Mouse (Mus musculus): ENCODE results near the gene Hfe. TPM values are rescaled to one million over a fixed set of nuclear protein-coding genes. Genes with fewer than 3 reads are reported as not detected.
A peak's percentile ranks its signal among the peaks of the same experiment; 100 is the strongest.
"Not testable (repeated sequence)": the region's sequence is repeated elsewhere in the genome, so short reads cannot be mapped to it uniquely, and the experiment has no call there.

Hfe gene
- polyA plus RNA-seq, 1 experiment from 2014 or later: 5.2 TPM

DNA sequence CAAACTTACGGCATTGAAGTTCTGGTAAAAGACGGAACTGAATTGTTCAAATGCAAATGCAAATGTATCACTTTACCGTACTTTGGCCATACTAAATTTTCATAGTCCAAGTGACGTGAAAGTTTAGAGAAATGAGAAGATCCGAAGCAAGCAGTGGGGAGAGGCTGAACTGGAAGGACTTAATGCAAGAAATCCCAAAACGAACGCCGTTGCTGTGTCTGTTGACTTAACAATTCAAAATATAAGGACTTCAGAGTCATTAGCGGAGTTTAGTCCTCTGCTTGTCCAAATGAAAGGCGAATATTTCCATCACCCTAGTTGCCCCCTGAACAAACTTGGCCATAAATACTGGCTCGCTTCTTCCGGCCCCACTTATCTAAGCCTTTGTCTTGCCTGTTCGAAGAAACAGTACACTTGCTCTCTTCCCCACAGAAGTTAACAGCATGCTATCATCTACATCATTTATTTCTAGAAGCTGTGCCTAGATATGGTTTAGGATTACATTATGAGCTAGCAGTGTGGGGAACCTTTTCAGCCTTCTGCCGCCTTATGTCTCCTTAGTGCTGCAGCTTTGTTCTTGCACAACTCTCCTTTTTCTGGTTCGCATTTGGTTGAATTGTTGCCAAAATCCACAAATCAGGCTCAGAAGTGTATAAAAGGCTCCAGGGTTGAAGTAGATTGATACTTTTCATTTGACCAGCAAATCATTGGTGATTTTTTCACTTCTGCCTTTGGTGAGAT lies 25.4 kb downstream of the Hfe start:
- Histone ChIP-seq H3K9me3 (no peaks in the 10 kb centered on the region), H3K4me3 (peak overlapping the region; percentile 55), H3K27ac (peak overlapping the region; percentile 87), H3K27me3 (ENCODE audit: insufficient read depth, poor library complexity, severe bottlenecking) (no peaks in the 10 kb centered on the region), H3K4me1 (peaks cover 9% of the 10 kb centered on the region), H3K36me3 (no peaks in the 10 kb centered on the region)
- DNase-seq (ENCODE audit: low spot score): no peak
- 17% methylated on average over 15 of the region's 15 CpGs for WGBS

GRCm38 (mm10) chr13:23684295-23684945 lies 26.2 kb downstream of the Hfe start:
- peak overlapping the region; percentile 87 for H3K27ac ChIP-seq
- WGBS: 1% methylated on average over 19 of the region's 37 CpGs
- peak overlapping the region; percentile 55 for H3K4me3 ChIP-seq
- H3K4me1 ChIP-seq; H3K27me3 ChIP-seq (ENCODE audit: insufficient read depth, poor library complexity, severe bottlenecking); H3K36me3 ChIP-seq; H3K9me3 ChIP-seq: not testable (repeated sequence)
- peak; percentile 81 for DNase-seq (ENCODE audit: low spot score)

GRCm38 (mm10) chr13:23683755-23684281 lies 26.8 kb downstream of the Hfe start, which contains the start of the genes Hist1h2ac and Hist1h2bc:
Hist1h2ac (minus strand) TSS chr13:23683948.
Hist1h2bc (plus strand) TSS chr13:23684199.
- DNase-seq (ENCODE audit: low spot score): peak; percentile 96
- under 1% methylated on average over 25 of the region's 32 CpGs for WGBS
- peak within 1 kb of the TSS; percentile 55 for H3K4me3 ChIP-seq
- H3K27ac ChIP-seq: peak within 1 kb of the TSS; percentile 87
- peaks cover 9% of the 10 kb centered on the region for H3K4me1 ChIP-seq
- H3K27me3 ChIP-seq (ENCODE audit: insufficient read depth, poor library complexity, severe bottlenecking): no peaks in the 10 kb centered on the region
- no peaks in the 10 kb centered on the region for H3K36me3 ChIP-seq
- no peaks in the 10 kb centered on the region for H3K9me3 ChIP-seq

DNA sequence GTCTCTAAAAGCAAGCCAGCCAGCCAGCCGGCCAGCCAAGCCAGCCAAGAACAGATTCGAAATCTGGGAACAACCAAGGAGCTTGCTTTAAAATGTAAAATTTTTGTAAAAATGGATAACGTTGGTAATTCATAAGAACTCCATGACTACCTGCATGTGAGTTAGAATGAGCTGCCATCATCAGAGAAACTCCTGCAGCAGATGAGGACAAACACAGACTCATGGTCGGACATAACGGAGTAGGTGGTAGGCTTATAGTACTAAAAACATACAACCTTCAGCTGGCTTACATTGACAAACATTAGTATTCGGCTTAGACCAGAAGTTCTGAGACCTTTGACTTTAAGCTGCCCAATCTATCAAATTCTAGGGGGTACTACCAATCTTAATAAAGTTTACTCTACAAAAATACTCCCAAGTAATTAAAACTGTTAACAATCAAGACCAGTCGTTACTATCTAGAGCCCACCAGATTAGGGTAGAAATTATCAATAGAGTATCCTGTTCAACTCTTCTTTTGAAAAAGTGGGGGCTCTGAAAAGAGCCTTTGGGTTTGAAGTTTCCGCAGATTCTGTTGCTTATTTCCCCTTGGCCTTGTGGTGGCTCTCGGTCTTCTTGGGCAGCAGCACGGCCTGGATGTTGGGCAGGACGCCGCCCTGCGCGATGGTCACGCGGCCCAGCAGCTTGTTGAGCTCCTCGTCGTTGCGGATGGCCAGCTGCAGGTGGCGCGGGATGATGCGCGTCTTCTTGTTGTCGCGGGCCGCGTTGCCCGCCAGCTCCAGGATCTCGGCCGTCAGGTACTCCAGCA lies 27.5 kb downstream of the Hfe start:
- H3K27me3 ChIP-seq (ENCODE audit: insufficient read depth, poor library complexity, severe bottlenecking); H3K36me3 ChIP-seq; H3K9me3 ChIP-seq; H3K4me1 ChIP-seq; DNase-seq (ENCODE audit: low spot score): not testable (repeated sequence)
- Histone ChIP-seq H3K27ac (peak overlapping the region; percentile 82), H3K4me3 (peak overlapping the region; percentile 51)
- WGBS: 19% methylated on average over 11 of the region's 30 CpGs

- WGBS: 38% methylated on average over 1 of the region's 1 CpGs
- Histone ChIP-seq H3K27ac (peak overlapping the region; percentile 82), H3K4me1 (peaks cover 9% of the 10 kb centered on the region), H3K27me3 (ENCODE audit: insufficient read depth, poor library complexity, severe bottlenecking) (no peaks in the 10 kb centered on the region), H3K36me3 (no peaks in the 10 kb centered on the region), H3K4me3 (peak overlapping the region; percentile 51), H3K9me3 (no peaks in the 10 kb centered on the region)
- DNase-seq (ENCODE audit: low spot score): no peak
Measured at GRCm38 (mm10) chr13:23682623-23682946, 28.1 kb downstream of the Hfe start.

DNA sequence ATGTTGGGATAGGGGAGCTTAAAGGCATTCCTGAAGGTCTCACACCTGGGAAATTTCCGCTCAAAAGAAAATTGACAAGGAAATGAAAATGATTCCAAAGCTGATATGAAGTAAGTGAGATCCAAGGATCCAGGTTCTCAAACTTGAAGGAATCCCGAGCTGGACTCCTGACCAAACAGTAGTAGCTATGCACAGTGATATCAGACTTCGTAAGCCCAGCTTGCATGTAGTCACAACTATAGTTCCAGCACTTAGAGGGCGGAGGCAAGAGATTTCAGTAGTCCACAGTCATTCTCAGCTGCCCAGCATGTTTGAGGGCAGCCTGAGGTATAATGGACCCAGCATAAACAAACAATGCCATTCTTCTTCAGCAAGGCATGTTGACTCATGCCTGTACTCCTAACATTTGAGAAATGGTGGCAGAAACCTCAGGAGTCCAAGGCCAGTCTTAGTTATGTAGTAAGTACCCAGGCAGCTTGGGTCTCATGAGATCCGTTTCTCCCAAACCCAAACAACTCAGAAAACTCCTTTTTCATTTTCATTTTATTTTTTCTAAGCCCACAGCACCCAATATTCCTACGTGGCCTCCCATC lies 28.6 kb downstream of the Hfe start:
- Histone ChIP-seq H3K4me3 (no peak overlapping the region), H3K9me3 (no peaks in the 10 kb centered on the region), H3K27me3 (ENCODE audit: insufficient read depth, poor library complexity, severe bottlenecking) (no peaks in the 10 kb centered on the region), H3K27ac (no peak overlapping the region), H3K36me3 (no peaks in the 10 kb centered on the region), H3K4me1 (peaks cover 9% of the 10 kb centered on the region)
- 81% methylated on average over 6 of the region's 6 CpGs for WGBS
- no peak for DNase-seq (ENCODE audit: low spot score)

GRCm38 (mm10) chr13:23662536-23662935 lies 48.1 kb downstream of the Hfe start:
- Histone ChIP-seq H3K36me3 (no peaks in the 10 kb centered on the region), H3K27me3 (ENCODE audit: insufficient read depth, poor library complexity, severe bottlenecking) (no peaks in the 10 kb centered on the region), H3K4me3 (no peak overlapping the region), H3K27ac (no peak overlapping the region), H3K9me3 (no peaks in the 10 kb centered on the region), H3K4me1 (no peaks in the 10 kb centered on the region)
- WGBS: 57% methylated on average over 3 of the region's 3 CpGs
- DNase-seq (ENCODE audit: low spot score): no peak

DNA sequence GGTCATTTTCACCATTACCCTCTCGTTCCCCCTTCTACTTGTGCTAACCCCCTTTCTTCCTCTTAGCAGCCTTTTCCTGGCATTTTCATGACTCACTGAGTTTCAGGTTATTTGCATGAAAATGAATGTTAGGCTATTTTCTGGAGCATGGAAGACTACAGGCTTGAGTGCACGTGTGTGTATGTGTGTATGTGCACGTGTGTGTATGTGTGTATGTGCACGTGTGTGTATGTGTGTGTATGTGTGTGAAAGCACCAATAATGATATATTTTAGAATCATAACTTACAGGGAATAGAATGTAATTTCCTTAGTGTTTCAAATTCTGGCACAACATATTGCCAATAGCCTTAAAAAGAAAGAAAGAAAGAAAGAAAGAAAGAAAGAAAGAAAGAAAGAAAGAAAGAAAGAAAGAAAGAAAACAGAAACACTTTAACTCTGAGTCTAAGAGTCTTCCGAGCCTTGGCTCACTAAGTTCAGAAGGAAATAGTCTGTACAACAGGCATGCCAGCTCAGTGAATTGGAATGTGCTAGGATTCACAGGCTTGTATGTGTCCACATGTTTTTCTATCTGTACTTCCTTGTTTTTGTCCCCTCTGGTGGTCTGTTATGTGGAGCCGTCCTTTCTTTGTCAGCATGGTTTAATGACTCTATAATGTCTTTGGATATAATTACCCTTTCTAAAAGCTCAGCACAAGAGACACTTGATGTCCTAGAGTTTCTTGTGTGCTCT lies 50.9 kb downstream of the Hfe start:
- no peak for DNase-seq (ENCODE audit: low spot score)

More for the DNA sequence above, 50.9 kb downstream of the Hfe start:
- no peaks in the 10 kb centered on the region for H3K36me3 ChIP-seq
- H3K4me3 ChIP-seq: no peak overlapping the region
- H3K27me3 ChIP-seq (ENCODE audit: insufficient read depth, poor library complexity, severe bottlenecking): no peaks in the 10 kb centered on the region
- no peak overlapping the region for H3K27ac ChIP-seq
- 70% methylated on average over 6 of the region's 6 CpGs for WGBS
- H3K4me1 ChIP-seq: no peaks in the 10 kb centered on the region
- no peaks in the 10 kb centered on the region for H3K9me3 ChIP-seq

Small RNA genes lying within 50 kb of the gene (microRNA-seq; reads per million reads assigned to microRNA genes)
- gene Gm44314: not detected
- gene Gm44350: not detected
- not detected for gene Gm44484

Other genes starting within 250 kb of the Hfe start
- 0.04 and 0.96 TPM in 2 replicates for gene Btn1a1, start 245.0 kb downstream of the Hfe start, polyA plus RNA-seq (2016; fragmentation: Nextera tagmentation; extraction: Ambion mirVana)
- 0.30 and 0.75 TPM in 2 replicates for gene Btn2a2, start 222.0 kb downstream of the Hfe start, polyA plus RNA-seq (2016; fragmentation: Nextera tagmentation; extraction: Ambion mirVana)
- 2.5 and 2.8 TPM in 2 replicates for gene Hist1h4h, start 179.8 kb downstream of the Hfe start, polyA plus RNA-seq (2016; fragmentation: Nextera tagmentation; extraction: Ambion mirVana)
- gene Hist1h2af, start 176.9 kb downstream of the Hfe start, polyA plus RNA-seq (2016; fragmentation: Nextera tagmentation; extraction: Ambion mirVana): 1.7 and 4.9 TPM in 2 replicates
- 3.2 and 3.5 TPM in 2 replicates for gene Hist1h3g, start 175.4 kb downstream of the Hfe start, polyA plus RNA-seq (2016; fragmentation: Nextera tagmentation; extraction: Ambion mirVana)
- gene Hist1h2bh, start 167.5 kb downstream of the Hfe start, polyA plus RNA-seq (2016; fragmentation: Nextera tagmentation; extraction: Ambion mirVana): 0.22 and 0.73 TPM in 2 replicates
- 0.31 and 0.99 TPM in 2 replicates for gene Hist1h3f, start 166.8 kb downstream of the Hfe start, polyA plus RNA-seq (2016; fragmentation: Nextera tagmentation; extraction: Ambion mirVana)
- 0.51 TPM in 1 of 2 replicates, not detected in the other for gene Hist1h4f, start 159.2 kb downstream of the Hfe start, polyA plus RNA-seq (2016; fragmentation: Nextera tagmentation; extraction: Ambion mirVana)
- gene Hist1h1d, start 157.6 kb downstream of the Hfe start, polyA plus RNA-seq (2016; fragmentation: Nextera tagmentation; extraction: Ambion mirVana): 0.17 and 0.36 TPM in 2 replicates
- gene Hist1h3e, start 148.5 kb downstream of the Hfe start, polyA plus RNA-seq (2016; fragmentation: Nextera tagmentation; extraction: Ambion mirVana): 3.0 and 3.5 TPM in 2 replicates
- gene Hist1h2ae, start 139.6 kb downstream of the Hfe start, polyA plus RNA-seq (2016; fragmentation: Nextera tagmentation; extraction: Ambion mirVana): 39.9 and 49.4 TPM in 2 replicates
- gene Hist1h2bg, start 139.5 kb downstream of the Hfe start, polyA plus RNA-seq (2016; fragmentation: Nextera tagmentation; extraction: Ambion mirVana): 2.8 and 4.8 TPM in 2 replicates
- gene Hist1h2bf, start 136.7 kb downstream of the Hfe start, polyA plus RNA-seq (2016; fragmentation: Nextera tagmentation; extraction: Ambion mirVana): 1.1 and 1.8 TPM in 2 replicates
- 0.54 and 1.1 TPM in 2 replicates for gene Hist1h2ad, start 136.5 kb downstream of the Hfe start, polyA plus RNA-seq (2016; fragmentation: Nextera tagmentation; extraction: Ambion mirVana)
- gene Hist1h3d, start 135.1 kb downstream of the Hfe start, polyA plus RNA-seq (2016; fragmentation: Nextera tagmentation; extraction: Ambion mirVana): 1.4 and 5.3 TPM in 2 replicates
- 41.9 and 60.3 TPM in 2 replicates for gene Hist1h4d, start 129.3 kb downstream of the Hfe start, polyA plus RNA-seq (2016; fragmentation: Nextera tagmentation; extraction: Ambion mirVana)
- 1.2 and 1.9 TPM in 2 replicates for gene Hist1h2be, start 89.7 kb downstream of the Hfe start, polyA plus RNA-seq (2016; fragmentation: Nextera tagmentation; extraction: Ambion mirVana)
- gene Hist1h1e, start 88.3 kb downstream of the Hfe start, polyA plus RNA-seq (2016; fragmentation: Nextera tagmentation; extraction: Ambion mirVana): 9.5 and 11.1 TPM in 2 replicates
- gene Hist1h2ac, start 26.9 kb downstream of the Hfe start, polyA plus RNA-seq (2016; fragmentation: Nextera tagmentation; extraction: Ambion mirVana): 0.63 and 0.84 TPM in 2 replicates
- gene Hist1h2bc, start 26.7 kb downstream of the Hfe start, polyA plus RNA-seq (2016; fragmentation: Nextera tagmentation; extraction: Ambion mirVana): 24.3 and 29.4 TPM in 2 replicates
- gene Hist1h1t, start 15.0 kb downstream of the Hfe start, polyA plus RNA-seq (2016; fragmentation: Nextera tagmentation; extraction: Ambion mirVana): 0.24 TPM in 1 of 2 replicates, not detected in the other
- gene Hist1h4c, start 12.4 kb downstream of the Hfe start, polyA plus RNA-seq (2016; fragmentation: Nextera tagmentation; extraction: Ambion mirVana): 3.2 and 3.3 TPM in 2 replicates
- 17.2 TPM in 2 replicates for gene Hist1h1c, start 28.0 kb upstream of the Hfe start, polyA plus RNA-seq (2016; fragmentation: Nextera tagmentation; extraction: Ambion mirVana)
- 4.2 and 4.4 TPM in 2 replicates for gene Hist1h3c, start 34.7 kb upstream of the Hfe start, polyA plus RNA-seq (2016; fragmentation: Nextera tagmentation; extraction: Ambion mirVana)
- 1.4 and 2.9 TPM in 2 replicates for gene Hist1h2bb, start 35.9 kb upstream of the Hfe start, polyA plus RNA-seq (2016; fragmentation: Nextera tagmentation; extraction: Ambion mirVana)
- gene Hist1h2ab, start 40.3 kb upstream of the Hfe start, polyA plus RNA-seq (2016; fragmentation: Nextera tagmentation; extraction: Ambion mirVana): 16.1 and 23.3 TPM in 2 replicates
- 2.6 and 3.2 TPM in 2 replicates for gene Hist1h3b, start 41.4 kb upstream of the Hfe start, polyA plus RNA-seq (2016; fragmentation: Nextera tagmentation; extraction: Ambion mirVana)
- gene Hist1h4b, start 46.2 kb upstream of the Hfe start, polyA plus RNA-seq (2016; fragmentation: Nextera tagmentation; extraction: Ambion mirVana): 3.4 and 4.4 TPM in 2 replicates
- 0.28 TPM in 1 of 2 replicates, not detected in the other for gene Hist1h4a, start 50.4 kb upstream of the Hfe start, polyA plus RNA-seq (2016; fragmentation: Nextera tagmentation; extraction: Ambion mirVana)
- gene Hist1h3a, start 51.5 kb upstream of the Hfe start, polyA plus RNA-seq (2016; fragmentation: Nextera tagmentation; extraction: Ambion mirVana): 2.0 and 3.2 TPM in 2 replicates
- 1.2 and 1.4 TPM in 2 replicates for gene Hist1h1a, start 52.8 kb upstream of the Hfe start, polyA plus RNA-seq (2016; fragmentation: Nextera tagmentation; extraction: Ambion mirVana)
- gene Trim38, start 59.1 kb upstream of the Hfe start, polyA plus RNA-seq (2016; fragmentation: Nextera tagmentation; extraction: Ambion mirVana): 0.14 TPM in 1 of 2 replicates, not detected in the other
- gene Slc17a2, start 96.1 kb upstream of the Hfe start, polyA plus RNA-seq (2016; fragmentation: Nextera tagmentation; extraction: Ambion mirVana): 0.09 TPM in 1 of 2 replicates, not detected in the other
- gene Slc17a3, start 128.6 kb upstream of the Hfe start, polyA plus RNA-seq (2016; fragmentation: Nextera tagmentation; extraction: Ambion mirVana): not detected in 2 replicates
- not detected in 2 replicates for gene Slc17a1, start 156.9 kb upstream of the Hfe start, polyA plus RNA-seq (2016; fragmentation: Nextera tagmentation; extraction: Ambion mirVana)
- gene Slc17a4, start 204.2 kb upstream of the Hfe start, polyA plus RNA-seq (2016; fragmentation: Nextera tagmentation; extraction: Ambion mirVana): 0.10 TPM in 1 of 2 replicates, not detected in the other
- not detected in 2 replicates for gene Hist1h2ba, start 223.3 kb upstream of the Hfe start, polyA plus RNA-seq (2016; fragmentation: Nextera tagmentation; extraction: Ambion mirVana)
- not detected in 2 replicates for gene Hist1h2aa, start 223.6 kb upstream of the Hfe start, polyA plus RNA-seq (2016; fragmentation: Nextera tagmentation; extraction: Ambion mirVana)